Mouse (Mus musculus): ENCODE data around the gene Wwc1.

Wwc1 gene

DNA sequence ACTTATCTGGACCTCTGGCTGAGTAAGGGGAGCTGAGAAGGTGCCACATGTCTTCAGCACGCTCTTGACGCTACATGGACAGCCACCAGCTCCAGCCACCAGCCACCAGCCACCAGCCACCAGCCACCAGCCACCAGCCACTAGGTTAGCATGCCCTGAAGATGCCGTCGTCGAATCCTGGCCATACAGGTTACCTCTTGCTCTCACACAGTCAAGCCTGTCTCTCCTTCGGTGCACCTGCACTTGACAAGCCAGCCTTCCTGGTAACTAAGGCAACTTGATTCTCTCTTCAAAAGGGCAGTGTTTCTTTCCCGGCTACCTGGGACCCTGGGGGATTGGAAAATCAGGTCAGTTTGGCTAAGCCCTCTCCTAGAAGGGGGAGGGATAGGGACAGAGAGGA is 7.2 kb downstream of the Wwc1 start:
- no peak for DNase-seq (ENCODE audit: low spot score)

GRCm38 (mm10) chr11:35972270-35972931 is 7.9 kb downstream of the Wwc1 start:
- DNase-seq (ENCODE audit: low spot score), result no peak

GRCm38 (mm10) chr11:35970806-35971705 is 9.3 kb downstream of the Wwc1 start:
- no peak for DNase-seq (ENCODE audit: low spot score)

DNA sequence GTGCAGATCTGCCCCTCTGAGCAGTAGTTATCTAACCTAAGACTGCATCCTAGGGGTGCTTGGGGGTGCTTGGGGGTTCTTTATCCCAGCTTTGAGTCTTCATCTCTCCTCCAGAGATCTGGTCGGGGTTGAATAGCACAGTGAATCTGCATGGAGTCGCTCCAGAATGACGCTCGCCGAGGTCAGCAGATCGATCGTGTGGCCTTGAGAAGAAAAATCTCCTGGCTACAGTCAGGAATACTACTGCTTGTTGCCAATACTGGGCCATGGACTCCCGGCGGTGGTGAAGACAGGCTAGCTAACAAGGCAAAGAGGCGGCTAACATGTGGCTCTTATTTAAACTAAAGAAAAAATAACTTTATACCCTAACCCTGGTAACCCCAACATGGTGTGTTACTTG is 12.0 kb downstream of the Wwc1 start:
- DNase-seq (ENCODE audit: low spot score), result no peak

- DNase-seq (ENCODE audit: low spot score), result no peak
Measured at GRCm38 (mm10) chr11:35963981-35964549, 16.3 kb downstream of the Wwc1 start.

GRCm38 (mm10) chr11:35963554-35963953 is 16.8 kb downstream of the Wwc1 start:
- no peak for DNase-seq (ENCODE audit: low spot score)

DNA sequence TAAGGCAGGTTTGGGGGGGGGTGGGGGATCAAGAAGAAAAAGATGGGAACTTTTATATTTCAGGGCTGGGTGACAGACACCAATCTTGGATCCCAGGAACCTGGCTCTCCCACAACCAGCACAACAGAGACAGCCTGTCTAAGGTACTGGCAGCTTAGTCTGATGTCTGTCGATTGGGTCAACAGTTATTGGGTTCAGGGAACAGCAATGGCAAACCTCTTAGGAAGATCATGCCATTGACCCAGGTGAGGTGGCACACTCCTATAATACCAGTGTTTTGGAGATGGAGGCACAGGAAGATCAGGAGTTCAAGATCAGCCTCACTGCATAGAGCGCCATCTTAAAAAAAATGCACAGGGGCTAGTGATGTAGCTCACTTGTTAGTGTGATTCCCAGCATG is 17.9 kb downstream of the Wwc1 start:
- no peak for DNase-seq (ENCODE audit: low spot score)

- no peak for DNase-seq (ENCODE audit: low spot score)
Measured at GRCm38 (mm10) chr11:35959270-35959669, 21.1 kb downstream of the Wwc1 start.

DNA sequence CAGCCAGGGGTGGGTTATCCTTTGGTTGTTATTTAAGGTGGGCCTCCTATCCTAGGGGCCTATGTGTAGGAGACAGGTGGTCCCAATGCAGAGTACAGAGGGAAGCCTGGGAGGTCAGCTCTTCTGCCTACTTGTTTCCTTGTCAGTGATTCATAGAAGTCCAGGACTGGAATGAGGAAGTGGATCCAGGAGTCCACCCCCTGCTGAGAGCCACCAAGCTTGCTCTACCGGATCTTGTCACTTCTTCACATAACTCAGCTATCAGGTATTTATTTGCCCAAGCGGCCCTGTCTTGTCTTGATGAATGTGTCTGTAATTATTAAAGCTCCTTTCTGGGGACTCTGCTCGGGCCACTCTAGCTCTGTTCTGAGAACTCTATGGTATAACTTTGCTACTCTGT is 24.8 kb downstream of the Wwc1 start:
- DNase-seq (ENCODE audit: low spot score), result no peak

- no peak for DNase-seq (ENCODE audit: low spot score)
Measured at GRCm38 (mm10) chr11:35953179-35953578, 27.1 kb downstream of the Wwc1 start.

DNA sequence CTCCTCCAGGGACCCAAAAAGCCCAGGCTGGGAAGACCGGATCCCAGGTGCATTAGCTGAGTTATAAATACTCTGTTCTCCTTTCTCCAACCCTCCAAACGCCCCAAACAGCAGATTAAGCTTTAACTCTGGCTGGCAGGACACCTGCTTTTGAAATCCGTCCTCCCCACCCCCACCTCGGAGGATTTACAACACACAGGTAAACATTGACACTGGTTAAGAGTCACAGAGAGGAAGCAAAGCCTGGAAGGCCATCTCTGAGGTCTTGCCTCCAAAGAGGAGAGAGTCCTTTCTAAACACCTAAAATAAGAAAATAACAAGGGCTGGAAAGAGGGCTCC is 28.6 kb downstream of the Wwc1 start:
- DNase-seq (ENCODE audit: low spot score), result no peak

DNA sequence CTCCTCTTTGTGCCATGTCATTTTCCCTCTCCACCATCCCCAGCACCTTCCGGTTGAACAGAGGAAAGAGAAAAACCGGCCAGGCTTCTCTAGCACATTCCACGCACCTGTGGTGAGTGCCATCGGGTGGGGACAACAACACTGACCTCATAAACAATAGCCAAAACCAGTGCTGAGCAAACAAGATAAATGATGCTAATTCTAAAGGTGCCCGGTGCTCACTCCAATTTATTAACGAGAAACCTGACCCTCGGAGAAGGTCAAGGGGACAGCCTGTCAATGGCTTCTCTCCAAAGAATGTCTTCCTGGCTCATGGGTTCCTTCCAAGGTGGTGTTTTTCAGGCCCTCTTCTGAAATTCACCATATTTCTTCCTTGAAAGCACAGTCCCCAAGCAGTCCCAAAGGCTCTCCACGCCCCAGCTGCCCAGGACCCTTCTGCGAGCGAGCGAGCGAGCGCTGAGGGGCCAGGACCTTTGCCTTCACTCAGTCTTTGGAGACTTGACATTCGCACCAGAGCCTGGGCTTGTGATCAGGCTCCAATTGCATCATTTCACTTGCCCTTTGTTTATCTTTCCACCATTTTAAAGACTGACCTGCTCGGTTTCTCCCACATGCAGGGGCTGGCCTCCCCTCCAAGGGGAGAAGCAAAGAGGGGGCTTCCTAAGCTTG is 29.1 kb downstream of the Wwc1 start:
- no peak for DNase-seq (ENCODE audit: low spot score)

- DNase-seq (ENCODE audit: low spot score), result no peak
Measured at GRCm38 (mm10) chr11:35950466-35950865, 29.9 kb downstream of the Wwc1 start.

DNA sequence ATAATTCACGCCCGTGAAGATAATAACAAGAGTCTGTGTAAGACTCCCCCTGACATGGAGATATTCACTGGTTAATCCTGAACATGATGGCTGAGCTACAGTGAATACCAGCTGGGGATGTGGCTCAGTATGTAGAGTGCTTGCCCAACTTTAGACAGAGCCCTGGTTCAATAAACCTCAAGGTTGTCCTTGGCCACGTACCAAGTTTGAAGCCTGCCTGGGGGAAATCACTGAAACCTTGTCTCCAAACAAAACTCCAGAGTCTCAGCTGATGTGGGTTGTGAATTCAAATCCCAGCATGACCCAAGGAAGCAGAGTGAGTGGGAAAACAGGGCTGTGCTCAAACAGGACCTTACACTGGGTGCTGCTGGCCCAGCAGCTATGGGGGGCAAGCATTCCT is 30.3 kb downstream of the Wwc1 start:
- DNase-seq (ENCODE audit: low spot score), result no peak

- no peak for DNase-seq (ENCODE audit: low spot score)
Measured at GRCm38 (mm10) chr11:35948457-35948881, 31.9 kb downstream of the Wwc1 start.

DNA sequence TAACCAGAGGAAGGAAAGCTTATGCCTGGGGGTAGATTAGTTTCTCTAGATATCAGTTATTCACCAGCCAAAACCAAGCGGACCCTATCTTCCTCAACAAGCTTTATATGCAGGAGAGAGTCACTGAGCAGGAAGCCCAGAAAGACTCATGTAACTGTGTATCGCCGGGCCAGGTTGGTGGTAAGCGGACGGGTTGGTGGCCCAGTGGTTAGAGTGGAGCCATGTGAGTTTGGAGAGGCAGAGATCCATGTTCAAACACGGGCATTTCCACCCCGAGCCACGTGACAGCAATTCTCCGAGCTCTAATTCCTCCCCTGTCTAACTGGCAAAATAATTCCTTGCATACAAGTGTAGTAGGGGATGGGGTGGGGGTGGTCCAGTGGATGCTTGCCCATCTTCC is 32.4 kb downstream of the Wwc1 start:
- DNase-seq (ENCODE audit: low spot score), result no peak

GRCm38 (mm10) chr11:35945187-35945586 is 35.1 kb downstream of the Wwc1 start:
- DNase-seq (ENCODE audit: low spot score), result no peak

- DNase-seq (ENCODE audit: low spot score), result no peak
Measured at GRCm38 (mm10) chr11:35941641-35942040, 38.7 kb downstream of the Wwc1 start.

DNA sequence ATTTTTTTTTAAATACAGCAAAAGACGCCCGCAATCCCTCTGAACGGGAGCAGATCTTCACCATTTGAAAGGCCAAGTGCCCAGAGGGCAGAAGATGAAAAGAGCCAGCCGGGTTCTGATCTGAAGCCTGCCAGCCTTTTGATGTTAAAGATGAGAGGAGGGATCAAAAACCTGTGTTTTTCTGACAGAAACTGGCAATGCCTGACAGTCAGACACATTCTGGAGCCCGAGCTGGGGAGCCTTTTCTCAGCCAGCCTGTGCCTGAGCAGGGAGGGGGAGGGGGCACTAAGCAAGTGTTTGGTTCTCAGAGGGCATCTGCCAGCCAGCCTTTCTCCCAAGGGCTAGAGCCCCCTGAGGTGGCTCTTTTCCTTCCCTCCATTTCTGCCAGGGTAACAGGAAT is 39.3 kb downstream of the Wwc1 start:
- DNase-seq (ENCODE audit: low spot score), result no peak

DNA sequence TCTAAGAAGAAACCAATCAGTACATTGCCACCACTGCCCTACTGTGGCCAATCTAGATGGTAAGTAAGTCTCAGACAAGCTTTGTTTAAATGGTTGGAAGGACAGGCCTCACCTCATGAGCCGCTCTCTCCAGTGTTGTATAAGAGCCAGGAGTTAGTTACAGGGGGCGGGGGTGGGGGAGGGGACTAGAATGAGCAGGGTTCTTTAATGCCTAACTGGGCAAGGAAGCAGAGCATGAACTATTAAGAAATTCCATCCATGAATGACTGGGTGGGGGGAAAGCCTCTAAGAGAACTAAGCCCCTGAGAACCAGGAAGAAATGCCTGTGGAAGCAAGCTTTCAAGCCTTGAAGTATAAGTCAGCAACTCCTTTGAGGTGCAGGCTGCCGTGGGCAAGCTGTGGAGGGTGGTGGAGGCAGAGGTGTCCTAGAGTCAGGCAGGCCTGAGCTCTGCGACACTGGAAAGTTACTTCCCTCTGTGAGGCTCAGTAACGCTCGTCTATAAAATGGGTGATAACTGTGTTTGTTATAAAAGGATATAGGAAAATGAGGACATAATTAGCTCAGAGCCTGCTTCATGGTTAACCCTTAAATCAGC is 41.4 kb downstream of the Wwc1 start:
- DNase-seq (ENCODE audit: low spot score), result no peak

DNA sequence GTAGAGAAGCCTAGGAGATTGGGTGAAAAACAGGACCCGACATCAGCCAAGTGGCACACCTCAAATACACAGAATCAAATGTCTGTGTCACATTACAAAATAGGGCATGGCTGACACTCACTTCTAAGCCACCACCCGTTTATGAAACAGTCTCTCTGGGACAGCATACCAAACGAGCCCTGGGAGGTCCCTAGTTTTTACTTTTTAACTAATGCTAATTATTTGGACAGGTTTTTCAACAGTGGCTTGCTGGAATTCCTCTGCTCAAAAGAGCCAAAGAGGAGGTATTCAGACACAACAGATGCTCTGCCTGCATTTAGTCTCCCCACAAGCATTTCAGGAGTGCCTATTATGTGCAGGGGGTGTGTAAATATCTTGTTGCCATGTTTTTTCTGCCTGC is 44.7 kb downstream of the Wwc1 start:
- DNase-seq (ENCODE audit: low spot score), result no peak

DNA sequence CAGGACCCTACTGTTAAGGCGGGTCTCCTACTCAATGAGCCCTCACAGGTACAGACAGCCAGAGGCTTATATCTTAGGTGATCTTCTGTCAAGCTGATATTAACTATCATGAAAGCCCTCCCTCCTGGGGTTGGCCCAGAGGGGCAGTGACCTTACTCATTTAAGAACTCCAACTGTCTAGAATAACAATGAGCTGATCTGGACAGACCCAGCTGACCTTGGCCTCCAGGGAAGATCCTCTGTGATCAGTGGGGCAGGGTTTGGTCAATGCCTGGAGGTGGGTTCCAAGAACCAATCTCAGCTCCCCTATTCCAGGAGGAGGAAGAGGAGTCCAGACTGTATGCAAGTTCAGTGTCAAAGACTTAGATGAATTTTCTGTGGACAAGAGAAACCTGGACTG is 45.2 kb downstream of the Wwc1 start:
- DNase-seq (ENCODE audit: low spot score), result no peak

All from spleen, adult 12 weeks (tissue).